Mouse (Mus musculus): Measurements from ENCODE around the gene Celf1.
"Not testable (repeated sequence)": the region's sequence is repeated elsewhere in the genome, so short reads cannot be mapped to it uniquely, and the experiment has no call there.

Celf1 gene

DNA sequence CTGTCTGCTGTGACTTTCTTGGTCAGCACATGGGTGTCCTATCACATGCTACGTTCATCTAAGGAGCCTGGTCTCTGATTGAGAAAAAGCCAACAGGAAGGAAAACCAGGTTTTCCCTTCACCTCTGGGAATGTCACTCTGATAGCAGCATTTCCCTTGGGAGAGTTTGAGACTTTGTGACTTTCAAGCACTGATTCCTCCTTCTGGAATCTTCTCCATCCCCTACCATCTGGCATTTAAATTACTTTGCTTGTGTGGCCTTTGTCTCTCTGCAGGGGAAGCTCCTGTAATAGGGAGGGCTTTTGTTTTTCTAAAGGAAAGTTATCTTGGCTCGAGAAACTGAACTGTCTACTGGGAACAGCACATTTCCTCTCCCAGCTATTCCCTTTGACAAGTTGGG is 82.9 kb downstream of the Celf1 start:
- no peak for DNase-seq (ENCODE audit: low spot score)

DNA sequence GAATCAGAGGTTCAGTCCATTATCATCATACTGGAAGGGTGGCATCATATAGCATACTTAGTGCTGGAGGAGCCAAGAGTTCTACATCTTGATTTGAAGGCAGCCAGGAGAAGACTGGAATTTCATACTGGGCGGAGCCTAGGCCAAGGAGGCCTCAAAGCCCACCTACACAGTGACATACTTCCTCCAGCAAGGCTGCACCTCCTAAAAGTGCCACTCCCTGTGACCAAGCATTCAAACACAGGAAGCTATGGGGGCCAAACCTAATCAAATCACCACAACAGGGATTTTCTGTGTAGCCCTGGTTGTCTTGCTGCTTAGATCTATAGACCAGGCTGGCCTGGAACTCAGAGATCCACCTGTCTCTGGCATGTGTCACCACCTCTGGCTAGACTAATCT is 83.8 kb downstream of the Celf1 start:
- no peak for DNase-seq (ENCODE audit: low spot score)

DNA sequence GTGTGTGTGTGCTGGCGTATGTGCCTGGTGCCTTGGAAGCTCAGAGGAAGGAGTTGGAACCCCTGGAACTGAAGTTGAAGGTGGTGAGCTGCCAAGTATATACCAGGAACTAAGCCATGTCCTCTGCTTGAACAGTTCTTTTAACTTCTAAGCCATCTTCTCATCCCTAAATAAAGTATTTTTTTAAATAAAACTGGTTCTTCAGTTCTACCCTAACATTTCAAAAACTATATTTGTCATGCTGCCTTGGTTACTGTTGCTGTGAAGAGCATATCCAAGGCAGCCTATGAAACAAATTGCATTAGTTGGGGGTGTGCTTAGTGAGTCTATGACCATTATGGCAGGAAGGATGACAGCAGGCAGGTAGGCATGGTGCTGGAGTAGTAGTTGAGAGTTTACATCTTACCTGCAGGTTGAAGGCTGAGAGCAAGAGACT is 84.9 kb downstream of the Celf1 start:
- no peak for DNase-seq (ENCODE audit: low spot score)

DNA sequence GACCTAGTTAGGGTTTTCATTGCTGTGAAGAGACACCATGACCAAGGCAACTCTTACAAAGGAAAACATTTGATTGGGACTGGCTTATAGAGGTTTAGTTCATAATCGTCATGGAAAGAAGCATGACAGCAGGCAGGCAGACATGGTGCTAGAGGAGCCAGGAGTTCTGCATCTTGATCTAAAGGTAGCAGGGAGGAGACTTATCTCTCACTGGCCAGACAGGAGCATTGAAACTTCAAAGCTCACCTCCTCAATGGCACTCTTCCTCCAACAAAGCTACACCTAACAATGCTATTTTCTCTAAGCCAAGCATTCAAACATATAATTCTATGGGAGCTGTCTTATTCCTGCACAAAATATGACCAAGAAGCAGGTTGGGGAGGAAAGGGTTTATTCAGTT is 86.3 kb downstream of the Celf1 start:
- no peak for DNase-seq (ENCODE audit: low spot score)

DNA sequence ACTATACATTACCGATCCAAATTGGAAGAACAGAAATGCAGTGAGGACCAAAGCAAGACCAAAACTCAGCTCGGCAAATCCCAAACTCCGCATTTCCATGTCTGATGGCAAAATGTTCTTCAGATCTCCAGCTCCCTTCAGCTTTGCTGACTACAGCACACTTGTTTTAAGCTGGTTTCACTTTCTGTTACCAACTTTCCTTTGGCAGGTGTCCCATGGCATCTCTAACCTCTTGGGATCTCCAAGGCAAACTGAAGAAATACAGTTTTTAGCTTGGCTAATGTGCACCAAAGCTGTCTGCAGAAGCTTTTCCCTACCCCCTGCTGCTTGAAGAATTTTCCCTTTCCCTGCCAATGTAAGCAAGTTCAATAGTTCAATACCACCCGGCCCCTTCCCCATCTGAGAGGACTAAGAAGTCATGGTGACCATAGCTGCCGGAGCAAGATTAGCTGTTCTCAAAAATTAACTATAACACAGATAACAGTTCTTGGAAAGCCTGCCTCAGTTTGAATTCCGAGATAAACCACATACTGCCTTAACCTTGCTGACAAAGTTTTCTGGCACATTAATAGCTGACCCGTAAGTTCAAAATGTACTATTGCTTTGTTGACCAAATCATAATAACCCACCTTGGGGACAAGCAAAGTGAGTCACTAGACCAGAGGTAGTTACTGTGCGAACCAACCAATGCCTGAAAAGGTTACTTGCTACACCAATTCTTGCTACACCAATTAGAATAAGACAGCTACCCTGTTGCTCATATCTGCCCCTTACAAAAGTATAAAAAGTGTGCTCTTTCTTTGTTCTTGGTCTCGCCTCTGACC is 87.4 kb downstream of the Celf1 start:
- peak; percentile 31 for DNase-seq (ENCODE audit: low spot score)

DNA sequence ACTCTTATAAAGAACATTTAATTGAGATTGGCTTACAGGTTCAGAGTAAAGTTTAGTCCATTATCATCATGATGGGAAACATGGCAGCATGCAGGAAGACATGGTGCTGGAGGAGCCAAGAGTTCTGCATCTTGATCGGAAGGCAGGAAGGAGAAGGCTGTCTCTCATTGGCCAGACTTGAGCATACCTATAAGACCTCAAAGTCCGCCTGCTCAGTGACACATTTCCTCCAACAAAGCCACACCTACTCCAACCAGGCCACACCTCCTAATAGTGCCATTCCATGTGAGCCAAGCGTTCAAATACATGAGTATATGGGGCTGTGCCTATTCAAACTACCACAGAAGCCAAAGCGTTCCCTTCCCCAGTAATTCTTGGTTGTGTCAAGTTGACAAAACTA is 91.0 kb downstream of the Celf1 start:
- no peak for DNase-seq (ENCODE audit: low spot score)

DNA sequence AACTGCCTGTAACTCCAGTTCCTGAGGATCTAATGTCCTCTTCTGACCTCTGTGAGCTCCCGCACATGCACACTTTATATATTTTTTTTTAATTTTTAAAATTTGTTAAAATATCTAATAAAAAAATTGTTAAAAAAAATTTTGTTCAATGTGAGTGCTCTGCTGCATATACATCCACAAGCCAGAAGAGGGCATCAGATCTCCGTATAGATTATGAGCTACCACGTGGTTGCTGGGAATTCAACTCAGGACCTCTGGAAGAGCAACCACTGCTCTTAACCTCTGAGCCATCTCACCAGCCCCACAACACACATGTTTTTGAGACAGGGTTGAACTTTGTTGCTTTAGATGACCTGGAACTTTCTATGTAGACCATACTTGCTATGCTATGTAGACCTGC is 92.8 kb downstream of the Celf1 start:
- no peak for DNase-seq (ENCODE audit: low spot score)

DNA sequence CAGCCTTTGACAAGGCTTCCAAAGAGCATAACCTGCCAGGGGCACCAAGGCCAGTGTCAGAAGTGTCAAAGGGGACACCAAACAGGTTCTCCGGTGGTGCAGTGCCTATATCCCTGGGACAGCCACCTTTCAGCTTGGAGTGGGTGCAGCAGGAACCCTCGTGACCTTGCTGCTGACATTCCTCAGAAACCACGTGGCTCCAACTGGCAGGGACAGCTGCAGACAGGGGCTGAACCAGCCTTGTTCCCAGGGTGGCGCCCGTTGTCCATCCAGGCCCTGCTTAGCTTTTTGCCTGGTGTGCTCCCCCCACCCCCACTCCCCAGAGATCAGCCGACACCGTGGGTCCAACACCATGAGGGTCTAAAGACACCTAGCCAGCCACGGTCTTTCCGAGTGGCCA is 95.2 kb downstream of the Celf1 start, which contains the start of gene Rapsn:
TSS of gene Rapsn (plus strand) at position 236 of the 400 bp plus-strand sequence.
- DNase-seq (ENCODE audit: low spot score), result no peak

DNA sequence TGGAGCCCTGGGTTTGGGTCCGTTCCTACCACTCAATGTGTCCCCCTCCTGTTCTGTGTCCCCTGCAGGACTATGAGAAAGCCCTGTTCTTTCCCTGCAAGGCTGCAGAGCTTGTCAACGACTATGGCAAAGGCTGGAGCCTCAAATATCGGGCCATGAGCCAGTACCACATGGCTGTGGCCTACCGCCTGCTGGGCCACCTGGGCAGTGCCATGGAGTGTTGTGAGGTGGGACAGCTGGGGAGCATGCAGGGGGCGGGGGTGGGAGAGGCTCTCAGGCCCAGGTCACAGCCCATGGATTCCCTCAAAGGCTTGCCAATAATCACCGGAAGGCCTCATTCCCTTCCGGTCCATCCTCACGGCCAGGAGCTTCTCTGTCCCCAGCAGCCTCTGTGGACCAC is 101.6 kb downstream of the Celf1 start:
- no peak for DNase-seq (ENCODE audit: low spot score)

DNA sequence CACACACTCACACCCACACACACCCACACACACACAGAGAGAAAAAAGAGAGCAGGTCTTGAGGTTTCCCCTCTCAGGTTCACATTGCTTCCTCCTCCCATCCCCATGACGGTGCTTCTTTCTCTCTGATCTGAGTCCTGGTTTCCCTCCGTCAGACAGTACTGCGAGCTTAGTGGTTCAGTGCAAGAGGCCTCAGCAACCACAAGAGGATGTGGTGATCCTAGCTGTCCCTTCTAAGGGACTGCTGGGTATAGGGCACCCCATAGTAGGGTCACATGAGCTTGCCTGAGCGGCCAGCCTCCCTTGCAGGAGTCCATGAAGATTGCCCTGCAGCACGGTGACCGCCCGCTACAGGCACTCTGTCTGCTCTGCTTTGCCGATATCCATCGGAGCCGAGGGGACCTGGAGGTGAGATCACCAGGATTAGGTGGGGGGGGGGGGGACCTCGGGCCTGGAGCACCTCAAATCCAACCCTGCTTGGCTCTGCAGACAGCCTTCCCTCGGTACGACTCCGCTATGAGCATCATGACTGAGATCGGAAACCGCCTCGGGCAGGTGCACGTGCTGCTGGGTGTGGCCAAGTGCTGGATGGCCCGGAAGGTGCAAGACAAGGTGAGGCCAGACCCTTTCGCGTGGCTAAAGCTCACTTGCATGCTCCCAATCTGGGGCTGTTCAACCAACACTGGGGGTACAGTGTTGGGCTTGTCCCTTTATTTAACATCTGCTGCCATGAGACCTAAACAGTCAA is 102.6 kb downstream of the Celf1 start:
- no peak for DNase-seq (ENCODE audit: low spot score)

DNA sequence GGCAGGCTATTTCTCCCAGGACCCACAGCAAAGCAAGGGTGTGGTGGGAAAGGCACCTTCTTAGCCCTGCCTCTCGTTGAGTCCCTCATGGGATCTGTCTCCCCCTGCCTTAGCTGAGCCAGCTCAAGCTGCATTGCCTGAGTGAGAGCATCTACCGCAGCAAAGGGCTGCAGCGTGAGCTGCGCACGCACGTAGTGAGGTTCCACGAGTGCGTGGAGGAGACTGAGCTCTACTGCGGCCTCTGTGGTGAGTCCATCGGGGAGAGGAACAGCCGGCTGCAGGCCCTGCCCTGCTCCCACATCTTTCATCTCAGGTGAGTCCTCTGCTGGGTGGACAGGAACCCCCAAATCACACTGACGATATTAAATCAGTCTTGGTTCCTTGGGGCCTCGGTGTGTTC is 104.5 kb downstream of the Celf1 start:
- no peak for DNase-seq (ENCODE audit: low spot score)

DNA sequence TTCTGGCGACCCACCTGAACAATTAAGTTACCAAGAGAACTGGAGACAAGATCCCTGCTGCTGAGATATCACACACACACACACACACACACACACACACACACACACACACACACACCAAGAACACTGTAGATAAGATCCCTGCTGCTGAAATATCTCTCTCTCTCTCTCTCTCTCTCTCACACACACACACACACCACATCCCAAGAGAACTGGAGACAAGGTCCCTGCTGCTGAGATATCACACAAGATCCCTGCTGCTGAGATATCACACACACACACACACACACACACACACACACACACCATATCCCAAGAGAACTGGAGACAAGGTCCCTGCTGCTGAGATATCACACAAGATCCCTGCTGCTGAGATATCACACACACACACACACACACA is 105.6 kb downstream of the Celf1 start:
- DNase-seq (ENCODE audit: low spot score), result not testable (repeated sequence)

DNA sequence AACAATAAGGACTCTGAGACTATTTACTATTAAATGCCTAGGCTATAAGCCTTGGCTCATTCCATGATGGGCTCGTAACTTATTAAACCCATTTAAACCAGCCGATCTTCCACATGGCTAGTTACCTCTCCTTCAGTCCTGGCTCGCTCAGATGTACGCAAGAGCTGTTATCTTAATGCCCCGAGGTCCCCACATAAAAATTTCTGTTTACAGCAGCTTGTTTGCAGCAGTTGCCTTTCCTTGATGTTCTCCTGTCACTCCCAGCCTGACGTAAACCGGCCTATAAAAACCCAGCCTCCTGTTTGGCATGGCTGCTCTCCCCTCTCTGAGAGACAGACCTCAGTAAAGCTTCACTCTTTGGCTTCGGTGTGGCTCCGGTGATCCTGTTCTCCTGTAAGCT is 107.2 kb downstream of the Celf1 start:
- DNase-seq (ENCODE audit: low spot score), result no peak

DNA sequence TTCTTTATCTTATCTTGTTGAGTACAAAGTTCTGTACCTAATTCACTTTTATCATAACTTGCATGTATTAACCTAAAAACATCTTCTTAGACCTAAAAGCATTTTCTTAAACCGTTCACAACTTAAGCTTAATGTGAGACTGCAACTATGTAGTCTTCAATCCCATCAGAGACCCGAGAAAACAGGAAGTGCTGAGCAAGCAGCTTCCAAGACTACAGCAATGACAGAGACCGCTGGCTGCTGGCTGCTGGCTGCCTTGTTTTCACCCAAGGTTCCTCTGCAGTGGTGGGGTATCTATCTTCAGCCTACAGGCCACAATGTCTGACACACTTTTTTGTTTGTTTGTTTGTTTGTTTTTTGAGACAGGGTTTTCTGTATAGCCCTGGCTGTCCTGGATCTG is 111.7 kb downstream of the Celf1 start:
- DNase-seq (ENCODE audit: low spot score), result no peak

DNA sequence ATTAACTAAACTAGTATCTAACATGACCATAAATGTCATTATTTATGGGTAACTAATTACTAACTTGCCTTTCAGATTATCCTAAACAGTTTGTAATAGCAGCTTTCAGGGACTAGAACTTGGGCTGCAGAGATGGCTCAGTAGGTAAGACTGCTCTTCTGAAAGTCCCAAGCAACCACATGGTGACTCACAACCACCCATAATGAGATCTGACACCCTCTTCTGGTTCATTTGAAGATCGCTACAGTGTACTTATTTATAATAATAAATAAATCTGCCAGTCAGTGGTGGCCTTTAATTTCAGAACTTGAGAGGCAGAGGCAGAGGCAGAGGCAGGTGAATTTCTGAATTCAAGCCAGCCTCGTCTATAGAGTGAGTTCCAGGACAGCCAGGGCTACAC is 112.6 kb downstream of the Celf1 start:
- DNase-seq (ENCODE audit: low spot score), result no peak

DNA sequence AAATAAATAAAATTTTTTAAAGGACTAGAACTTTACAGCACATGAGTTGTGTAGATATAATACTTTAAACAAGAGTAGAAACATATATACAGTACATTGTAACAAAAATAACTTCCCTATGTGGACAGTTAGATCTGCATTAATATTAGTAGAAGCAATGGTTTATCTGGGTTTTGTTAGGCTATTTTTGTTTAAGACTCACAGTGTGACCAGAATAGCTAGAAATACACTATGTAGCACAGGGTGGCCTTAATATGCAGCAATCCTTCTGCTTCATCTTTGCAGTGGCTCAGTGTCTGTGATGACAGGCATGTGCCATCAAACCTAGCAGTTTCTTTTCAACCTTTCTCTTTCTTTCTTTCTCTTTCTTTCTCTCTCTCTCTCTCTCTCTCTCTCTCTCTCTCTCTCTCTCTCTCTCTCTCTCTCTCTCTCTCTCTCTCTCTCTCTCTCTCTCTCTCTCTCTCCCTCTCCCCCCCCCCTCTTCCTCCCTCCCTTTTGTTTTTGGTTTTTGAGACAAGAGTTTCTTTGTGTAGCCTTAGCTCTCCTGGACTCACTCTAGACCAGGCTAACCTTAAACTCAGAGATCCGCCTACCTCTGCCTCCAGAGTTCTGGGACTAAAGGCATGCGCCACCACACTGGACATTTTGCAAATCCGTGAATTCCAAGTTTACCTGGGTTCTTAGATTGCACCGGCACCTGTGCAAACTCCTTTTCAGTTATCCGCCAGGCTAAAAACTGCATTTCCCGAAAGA is 113.2 kb downstream of the Celf1 start:
- DNase-seq (ENCODE audit: low spot score), result no peak

DNA sequence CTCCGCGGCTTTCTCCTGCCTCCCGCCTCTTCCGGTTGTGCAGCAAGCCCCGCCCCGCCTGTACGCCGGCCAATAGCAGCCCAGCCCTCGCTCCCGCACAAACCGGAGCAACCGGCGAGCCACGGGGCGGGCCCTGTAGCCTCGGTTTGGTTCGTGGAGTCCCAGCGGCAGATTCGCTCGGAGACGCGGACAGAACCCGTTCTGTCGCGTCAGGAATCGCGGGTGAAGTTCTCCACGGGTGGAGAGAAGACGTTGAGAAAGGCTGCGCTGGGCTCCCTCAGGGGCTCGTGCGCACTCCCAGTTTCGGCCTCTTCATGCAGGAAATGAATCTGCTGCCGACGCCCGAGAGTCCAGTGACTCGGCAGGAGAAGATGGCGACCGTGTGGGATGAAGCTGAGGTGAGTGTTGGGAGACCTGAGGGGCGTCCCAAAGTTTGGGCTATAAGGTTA is 113.8 kb downstream of the Celf1 start, which contains the start of gene Psmc3:
TSS of gene Psmc3 (plus strand) at position 76 of the 449 bp plus-strand sequence.
- peak; percentile 98 for DNase-seq (ENCODE audit: low spot score)

DNA sequence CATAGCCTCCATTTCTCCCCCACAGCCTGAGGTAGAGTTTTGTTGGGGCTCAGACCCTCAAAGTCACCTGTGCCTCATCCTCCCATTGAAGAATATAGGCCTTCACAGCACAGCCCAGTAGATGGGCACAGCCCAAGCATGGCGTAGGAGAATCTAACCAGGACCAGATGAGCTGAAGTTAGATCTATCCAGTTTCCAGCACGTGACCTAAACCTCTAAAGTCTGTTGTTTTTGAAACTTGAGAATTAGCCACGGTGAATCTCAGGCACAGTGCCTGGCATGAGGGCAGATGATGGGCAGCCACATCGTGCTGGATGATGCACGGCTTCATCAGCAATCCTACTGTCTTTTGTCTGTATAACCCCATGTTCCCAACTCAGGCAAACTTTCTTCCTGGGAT is 118.3 kb downstream of the Celf1 start:
- DNase-seq (ENCODE audit: low spot score), result no peak

DNA sequence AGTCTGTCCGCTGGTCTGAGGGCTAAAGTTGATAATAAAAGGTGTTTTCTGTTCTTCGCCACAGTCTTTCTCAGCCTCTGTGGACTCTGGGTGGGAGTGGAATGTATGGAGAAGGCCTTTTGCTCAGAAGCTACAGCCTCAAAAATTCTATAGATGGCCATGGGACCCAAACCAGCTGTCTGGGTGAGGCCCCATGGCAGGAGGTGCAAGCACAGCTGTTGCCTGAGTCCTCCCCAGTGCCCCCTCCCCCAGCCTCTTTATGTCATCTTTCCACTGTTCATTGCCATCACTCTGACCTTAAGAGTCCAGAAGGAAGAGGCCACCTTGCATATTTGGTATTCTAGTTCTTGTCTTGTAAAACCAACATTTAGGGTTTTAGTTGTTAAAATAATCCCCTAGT is 119.2 kb downstream of the Celf1 start:
- no peak for DNase-seq (ENCODE audit: low spot score)

DNA sequence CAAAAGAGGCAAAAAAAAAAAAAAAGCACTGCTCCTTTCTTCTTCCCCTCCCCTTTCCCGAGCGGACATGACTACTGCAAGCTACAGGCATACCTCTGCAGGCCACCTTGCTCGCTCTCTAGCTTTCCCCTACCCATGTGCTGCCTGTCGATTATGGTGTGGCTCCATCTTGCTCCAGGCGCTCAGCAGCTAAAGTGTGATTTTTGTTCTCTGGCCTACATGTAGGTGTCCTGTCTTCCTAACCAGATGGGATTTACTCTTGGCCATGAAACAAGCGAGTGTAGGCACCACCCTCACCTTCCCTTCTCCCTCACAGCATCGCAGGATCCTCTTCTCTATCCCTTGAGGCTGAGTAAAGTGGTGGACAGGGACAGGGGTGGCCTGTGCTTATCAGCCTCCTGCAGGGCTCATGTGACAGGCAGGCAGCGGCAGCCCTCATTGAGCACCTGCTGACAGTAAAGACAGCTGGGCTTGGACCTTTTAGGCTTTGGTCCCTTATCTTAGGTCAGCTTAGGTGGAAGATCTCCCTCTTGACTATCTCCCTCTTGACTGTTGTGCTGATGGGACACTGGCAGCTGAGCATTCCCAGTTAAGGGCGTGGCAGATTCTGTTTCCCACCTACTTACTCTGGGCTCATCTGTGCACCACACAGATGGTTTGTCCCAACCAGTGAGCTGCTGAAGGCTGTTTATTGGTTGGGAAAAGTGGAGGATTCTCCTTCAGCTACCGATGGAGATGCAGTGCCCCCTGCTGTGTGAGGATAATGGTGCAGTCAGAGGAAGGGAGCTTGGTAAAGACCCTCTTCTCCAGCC is 120.6 kb downstream of the Celf1 start:
- no peak for DNase-seq (ENCODE audit: low spot score)

DNA sequence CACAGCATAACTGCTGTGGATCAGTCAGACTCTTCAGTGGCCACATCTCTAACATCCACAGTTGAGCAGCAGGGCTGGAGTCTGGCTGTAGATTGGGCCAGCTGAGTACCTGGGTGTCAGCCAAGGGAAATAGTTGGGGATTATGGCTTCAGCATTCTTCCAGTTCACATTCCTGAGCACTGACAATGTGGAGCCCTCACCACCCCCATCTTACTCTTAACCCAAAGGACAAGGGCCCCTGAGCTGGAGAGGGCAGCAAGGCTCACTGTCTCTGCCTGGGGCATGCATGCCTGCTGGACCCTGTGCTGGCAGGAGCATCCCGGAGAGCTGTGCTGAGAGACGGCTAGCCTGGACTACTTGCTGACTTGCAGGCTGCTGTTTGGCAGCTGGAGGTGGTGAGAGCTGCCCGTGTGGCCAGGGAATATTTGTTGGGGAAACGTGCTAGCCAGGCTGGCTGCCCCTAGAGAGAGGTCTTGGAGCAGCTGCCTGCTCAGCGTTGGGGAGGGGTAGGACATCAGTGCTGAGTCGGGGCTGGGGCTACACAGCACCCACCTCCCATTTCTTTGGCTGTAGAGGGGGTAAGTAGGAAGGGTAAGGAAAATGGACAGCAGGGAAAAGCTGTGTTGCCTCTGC is 121.8 kb downstream of the Celf1 start:
- peak; percentile 69 for DNase-seq (ENCODE audit: low spot score)
